Comparison of ENCODE assay signal across 8 mouse cellular contexts in the genomic region with DNA sequence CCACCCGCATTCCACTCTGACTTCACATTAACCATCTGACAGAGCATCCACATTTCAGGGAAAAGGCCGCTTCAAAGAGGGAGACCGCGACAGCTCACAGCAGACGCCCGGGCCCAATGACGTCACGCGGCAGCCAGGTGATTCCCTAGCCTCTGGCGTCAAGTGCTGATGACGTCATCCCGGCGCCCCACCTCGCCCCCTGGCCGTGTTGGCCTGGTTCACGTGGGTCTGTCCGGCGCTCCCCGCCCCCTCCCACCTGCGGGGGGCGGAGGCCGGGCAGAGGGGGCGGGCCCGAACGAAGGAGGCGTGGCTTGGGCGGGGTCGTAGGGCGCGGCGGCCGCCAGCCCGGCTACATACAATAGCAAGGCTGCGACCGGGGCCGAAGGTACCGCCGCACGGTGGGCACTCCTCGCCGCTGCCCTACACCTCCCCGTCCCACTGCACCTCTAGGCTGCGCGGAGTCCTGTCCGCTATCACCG. TPM values are rescaled to one million over a fixed set of nuclear protein-coding genes. Genes with fewer than 3 reads are reported as not detected.
DNase-seq lines count a peak whose midpoint lies in the region; ATAC-seq lines count a peak whose summit lies in the region.

A gene (plus strand): TSS at position 352 of the 479 bp plus-strand sequence.

- H3K27ac ChIP-seq in heart, embryonic 14.5 days (replicated peaks in 1 of 2; ENCODE audit: control insufficient read depth in 1 of 2, insufficient read depth in 1 of 2, low read depth in 2 of 2, low read length in 2 of 2), result no peak within 1 kb of the TSS
- no peak within 1 kb of the TSS for H3K27ac ChIP-seq in liver, embryonic 12.5 days
- H3K27ac ChIP-seq in stomach, embryonic 15.5 days, result peak within 1 kb of the TSS; percentile 86

- peak within 1 kb of the TSS; percentile 73 for H3K9ac ChIP-seq in heart, embryonic 14.5 days (ENCODE audit: low read length)
- peak within 1 kb of the TSS; percentile 70 for H3K9ac ChIP-seq in liver, embryonic 12.5 days
- peak within 1 kb of the TSS; percentile 57 for H3K9ac ChIP-seq in stomach, embryonic 15.5 days

- WGBS in heart, embryonic 14.5 days, result under 1% methylated on average over 36 of the region's 46 CpGs
- 2% methylated on average over 44 of the region's 46 CpGs for WGBS in liver, embryonic 12.5 days (ENCODE audit: insufficient replicate concordance)
- WGBS in stomach, embryonic 15.5 days, result 0% methylated on average over 32 of the region's 46 CpGs

- no peaks in the 10 kb centered on the region for H3K36me3 ChIP-seq in erythroblast, embryonic 14.5 days (ENCODE audit: control insufficient read depth)
- H3K36me3 ChIP-seq in heart, embryonic 14.5 days (ENCODE audit: control insufficient read depth, insufficient read depth, low read length), result no peaks in the 10 kb centered on the region
- H3K36me3 ChIP-seq in liver, embryonic 12.5 days, result no peaks in the 10 kb centered on the region
- H3K36me3 ChIP-seq in stomach, embryonic 15.5 days, result no peaks in the 10 kb centered on the region

- H3K27me3 ChIP-seq in erythroblast, embryonic 14.5 days (ENCODE audit: control insufficient read depth), result peaks cover 81% of the 10 kb centered on the region
- H3K27me3 ChIP-seq in heart, embryonic 14.5 days (ENCODE audit: control insufficient read depth, insufficient read depth, low read length), result peaks cover 36% of the 10 kb centered on the region
- H3K27me3 ChIP-seq in liver, embryonic 12.5 days (replicated peaks), result peaks cover 79% of the 10 kb centered on the region
- no peaks in the 10 kb centered on the region for H3K27me3 ChIP-seq in stomach, embryonic 15.5 days (replicated peaks)

- DNase-seq in CD4-positive, CD25-positive, alpha-beta regulatory T cell, adult 2 months (ENCODE audit: low read depth, low spot score), result peak; percentile 90
- peak; percentile 52 for DNase-seq in brain, embryonic 18.5 days (ENCODE audit: low read depth, low spot score)
- DNase-seq in kidney, postnatal 14 days, result peak; percentile 87
- peak; percentile 82 to 88 for DNase-seq in natural killer cell, adult 2 months (ENCODE audit: low spot score in 2 of 2)

- H3K4me2 ChIP-seq in heart, embryonic 14.5 days (ENCODE audit: low read length), result peak within 1 kb of the TSS; percentile 97
- H3K4me2 ChIP-seq in liver, embryonic 12.5 days, result peak within 1 kb of the TSS; percentile 99
- peak within 1 kb of the TSS; percentile 97 for H3K4me2 ChIP-seq in stomach, embryonic 15.5 days

- H3K4me3 ChIP-seq in erythroblast, embryonic 14.5 days (replicated peaks), result peak within 1 kb of the TSS; percentile 71
- H3K4me3 ChIP-seq in heart, embryonic 14.5 days (ENCODE audit: control insufficient read depth in 1 of 2, insufficient read depth in 1 of 2, low read depth in 1 of 2, low read length in 2 of 2), result peak within 1 kb of the TSS; percentile 62 to 68
- peak within 1 kb of the TSS; percentile 75 for H3K4me3 ChIP-seq in liver, embryonic 12.5 days
- H3K4me3 ChIP-seq in stomach, embryonic 15.5 days (replicated peaks), result peak within 1 kb of the TSS; percentile 72

- peaks cover 14% of the 10 kb centered on the region for H3K4me1 ChIP-seq in erythroblast, embryonic 14.5 days (ENCODE audit: control insufficient read depth)
- no peaks in the 10 kb centered on the region; a peak in 1 of 4 replicates for H3K4me1 ChIP-seq in heart, embryonic 14.5 days (ENCODE audit: control insufficient read depth in 2 of 2, insufficient read depth in 2 of 2, low read length in 2 of 2)
- H3K4me1 ChIP-seq in liver, embryonic 12.5 days, result peaks cover 15% of the 10 kb centered on the region
- H3K4me1 ChIP-seq in stomach, embryonic 15.5 days, result peaks cover 4% of the 10 kb centered on the region; the same call in 1 of the 2 replicates

- ATAC-seq in heart, embryonic 14.5 days (ENCODE audit: insufficient number of reproducible peaks, insufficient read depth, low FRiP score, low read depth), result peak; percentile 82
- peak; percentile 88 for ATAC-seq in liver, embryonic 12.5 days
- ATAC-seq in stomach, embryonic 15.5 days (ENCODE audit: insufficient read depth, low FRiP score, low read depth), result peak; percentile 87

- peaks cover 4% of the 10 kb centered on the region; the same call in 1 of the 2 replicates for H3K9me3 ChIP-seq in erythroblast, embryonic 14.5 days (ENCODE audit: control insufficient read depth, low read length)
- no peaks in the 10 kb centered on the region for H3K9me3 ChIP-seq in heart, embryonic 14.5 days (ENCODE audit: control insufficient read depth, low read length)
- H3K9me3 ChIP-seq in liver, embryonic 12.5 days (replicated peaks), result no peaks in the 10 kb centered on the region
- no peaks in the 10 kb centered on the region for H3K9me3 ChIP-seq in stomach, embryonic 15.5 days

RNA-seq across cellular contexts. Expression of the gene that starts here (rescaled TPM):
- 0.06 and 0.08 TPM in 2 replicates for polyA plus RNA-seq in erythroblast, embryonic 14.5 days (2012)
- polyA plus RNA-seq in heart, embryonic 14.5 days (2014; fragmentation: Nextera tagmentation; extraction: Ambion mirVana), result 3.4 and 4.1 TPM in 2 replicates
- 8.5 and 8.9 TPM in 2 replicates for polyA plus RNA-seq in liver, embryonic 12.5 days (2016; fragmentation: Nextera tagmentation; extraction: Ambion mirVana)
- polyA plus RNA-seq in stomach, embryonic 15.5 days (2015; fragmentation: Nextera tagmentation; extraction: Ambion mirVana), result 27.2 and 30.3 TPM in 2 replicates
